Mouse (Mus musculus) heart, embryonic 15.5 days (tissue): Measurements from ENCODE around the gene Tprgl. TPM values are rescaled to one million over a fixed set of nuclear protein-coding genes. Genes with fewer than 3 reads are reported as not detected.

Experiments
- ATAC-seq: fragments of 200-750 bp; cut with Nextera tagmentation; replicated peaks from 2 replicates; pipeline ENCODE4 v1.8.0; 2017; ENCODE audit warnings: low read depth, moderate TSS enrichment; ENCODE audit not compliant: insufficient number of reproducible peaks, insufficient read depth, low FRiP score
- H3K27ac ChIP-seq: fragments of 300-500 bp; sonication (generic); 2 replicates; pipeline ENCODE4 v1.5.1; 2015; ENCODE audit warnings: mild to moderate bottlenecking, inconsistent platforms
- H3K27me3 ChIP-seq: fragments of 300-500 bp; sonication (generic); 2 replicates; pipeline ENCODE4 v1.6.1; 2015; ENCODE audit warnings: inconsistent platforms
- H3K36me3 ChIP-seq: fragments of 300-500 bp; sonication (generic); 2 replicates; pipeline ENCODE4 v1.6.1; 2015; ENCODE audit warnings: mild to moderate bottlenecking, inconsistent platforms
- H3K4me1 ChIP-seq: fragments of 300-500 bp; sonication (generic); replicated peaks from 2 replicates; pipeline ENCODE4 v1.6.1; 2015; ENCODE audit warnings: inconsistent platforms
- H3K4me2 ChIP-seq: fragments of 300-500 bp; sonication (generic); 2 replicates; pipeline ENCODE4 v1.6.1; 2015; ENCODE audit warnings: inconsistent platforms, mild to moderate bottlenecking, moderate library complexity
- H3K4me3 ChIP-seq: fragments of 300-500 bp; sonication (generic); 2 replicates; pipeline ENCODE4 v1.5.1; 2015; ENCODE audit warnings: mild to moderate bottlenecking, inconsistent platforms
- H3K9ac ChIP-seq: fragments of 300-500 bp; sonication (generic); 2 replicates; pipeline ENCODE4 v1.6.1; 2015; ENCODE audit warnings: mild to moderate bottlenecking, inconsistent platforms
- H3K9me3 ChIP-seq: fragments of 300-500 bp; sonication (generic); replicated peaks from 2 replicates; pipeline ENCODE4 v1.6.1; 2016; ENCODE audit warnings: inconsistent platforms
- WGBS: fragments of 180-500 bp; shearing (Covaris S2); methylation state at CpG from one replicate; pipeline ENCODE4 v1.1.7; 2015; ENCODE audit warnings: mixed read lengths; 5-methylcytosine and 5-hydroxymethylcytosine counted together
- polyA plus RNA-seq: library from polyadenylated mRNA; unstranded; fragments of >200 nt; fragmentation: Nextera tagmentation; extraction: Ambion mirVana; gene quantifications from 2 replicates; pipeline ENCODE4 v1.2.1, GENCODE M21; 2015

The Tprgl gene
- polyA plus RNA-seq, 1 experiment from 2014 or later: 116 TPM

GRCm38 (mm10) chr4:154139671-154140181 lies 20.7 kb downstream of the Tprgl start:
- H3K27me3 ChIP-seq: peaks cover 71% of the 10 kb centered on the region
- WGBS: 1% methylated on average over 38 of the region's 59 CpGs
- H3K27ac ChIP-seq: no peak overlapping the region
- ATAC-seq: no peak
- no peaks in the 10 kb centered on the region for H3K36me3 ChIP-seq
- peak overlapping the region; percentile 50 for H3K9ac ChIP-seq
- H3K9me3 ChIP-seq: no peaks in the 10 kb centered on the region
- peaks cover 33% of the 10 kb centered on the region for H3K4me1 ChIP-seq
- H3K4me3 ChIP-seq: peak overlapping the region; percentile 88
- peak overlapping the region; percentile 82 for H3K4me2 ChIP-seq

- Histone ChIP-seq H3K4me3 (no peak overlapping the region), H3K27me3 (peaks cover 82% of the 10 kb centered on the region), H3K4me2 (no peak overlapping the region), H3K9me3 (no peaks in the 10 kb centered on the region), H3K27ac (no peak overlapping the region), H3K36me3 (no peaks in the 10 kb centered on the region), H3K4me1 (peaks cover 26% of the 10 kb centered on the region), H3K9ac (no peak overlapping the region)
- no peak for ATAC-seq
- 51% methylated on average over 5 of the region's 5 CpGs for WGBS
These were observed 23.3 kb downstream of the Tprgl start for GRCm38 (mm10) chr4:154137139-154137538.

GRCm38 (mm10) chr4:154134803-154135202 lies 25.7 kb downstream of the Tprgl start:
- ATAC-seq: no peak
- Histone ChIP-seq H3K4me3 (no peak overlapping the region), H3K9ac (no peak overlapping the region), H3K27ac (no peak overlapping the region), H3K4me2 (no peak overlapping the region), H3K27me3 (peaks cover 74% of the 10 kb centered on the region), H3K36me3 (no peaks in the 10 kb centered on the region), H3K4me1 (peaks cover 5% of the 10 kb centered on the region), H3K9me3 (no peaks in the 10 kb centered on the region)
- WGBS: 59% methylated on average over 4 of the region's 4 CpGs

- no peak overlapping the region for H3K4me3 ChIP-seq
- peaks cover 52% of the 10 kb centered on the region for H3K27me3 ChIP-seq
- no peak overlapping the region for H3K4me2 ChIP-seq
- 75% methylated on average over 4 of the region's 4 CpGs for WGBS
- no peaks in the 10 kb centered on the region for H3K36me3 ChIP-seq
- no peak overlapping the region for H3K9ac ChIP-seq
- H3K4me1 ChIP-seq: no peaks in the 10 kb centered on the region
- no peak for ATAC-seq
- H3K9me3 ChIP-seq: no peaks in the 10 kb centered on the region
- no peak overlapping the region for H3K27ac ChIP-seq
These were observed 28.6 kb downstream of the Tprgl start for GRCm38 (mm10) chr4:154131894-154132293.

GRCm38 (mm10) chr4:154129950-154130349 lies 30.5 kb downstream of the Tprgl start:
- peaks cover 50% of the 10 kb centered on the region for H3K27me3 ChIP-seq
- no peaks in the 10 kb centered on the region for H3K4me1 ChIP-seq
- ATAC-seq: no peak

GRCm38 (mm10) chr4:154127273-154127672 lies 33.2 kb downstream of the Tprgl start:
- no peaks in the 10 kb centered on the region for H3K9me3 ChIP-seq
- H3K4me3 ChIP-seq: no peak overlapping the region
- no peak overlapping the region for H3K9ac ChIP-seq
- H3K27me3 ChIP-seq: peaks cover 60% of the 10 kb centered on the region
- H3K4me2 ChIP-seq: no peak overlapping the region
- H3K36me3 ChIP-seq: no peaks in the 10 kb centered on the region
- 68% methylated on average over 3 of the region's 3 CpGs for WGBS
- H3K27ac ChIP-seq: no peak overlapping the region
- no peaks in the 10 kb centered on the region for H3K4me1 ChIP-seq
- no peak for ATAC-seq

More at GRCm38 (mm10) chr4:154129950-154130349, 30.5 kb downstream of the Tprgl start:
- Histone ChIP-seq H3K9ac (no peak overlapping the region), H3K36me3 (no peaks in the 10 kb centered on the region), H3K27ac (no peak overlapping the region), H3K9me3 (no peaks in the 10 kb centered on the region), H3K4me2 (no peak overlapping the region), H3K4me3 (no peak overlapping the region)

- H3K4me2 ChIP-seq: no peak overlapping the region
- H3K36me3 ChIP-seq: no peaks in the 10 kb centered on the region
- no peak overlapping the region for H3K4me3 ChIP-seq
- H3K9ac ChIP-seq: no peak overlapping the region
- H3K27me3 ChIP-seq: peaks cover 51% of the 10 kb centered on the region
- H3K4me1 ChIP-seq: no peaks in the 10 kb centered on the region
- no peak for ATAC-seq
- 63% methylated on average over 5 of the region's 5 CpGs for WGBS
- H3K27ac ChIP-seq: no peak overlapping the region
- H3K9me3 ChIP-seq: no peaks in the 10 kb centered on the region
These were observed 35.3 kb downstream of the Tprgl start for GRCm38 (mm10) chr4:154125202-154125601.

GRCm38 (mm10) chr4:154123553-154123952 lies 36.9 kb downstream of the Tprgl start:
- H3K9ac ChIP-seq: no peak overlapping the region
- no peaks in the 10 kb centered on the region for H3K4me1 ChIP-seq
- H3K27ac ChIP-seq: no peak overlapping the region
- no peak for ATAC-seq
- H3K27me3 ChIP-seq: peaks cover 42% of the 10 kb centered on the region
- no peak overlapping the region for H3K4me3 ChIP-seq
- 67% methylated on average over 6 of the region's 6 CpGs for WGBS
- no peak overlapping the region for H3K4me2 ChIP-seq
- no peaks in the 10 kb centered on the region for H3K36me3 ChIP-seq
- no peaks in the 10 kb centered on the region for H3K9me3 ChIP-seq

GRCm38 (mm10) chr4:154122374-154122773 lies 38.1 kb downstream of the Tprgl start:
- ATAC-seq: no peak
- 68% methylated on average over 7 of the region's 7 CpGs for WGBS
- Histone ChIP-seq H3K9me3 (no peaks in the 10 kb centered on the region), H3K4me1 (no peaks in the 10 kb centered on the region), H3K27me3 (peaks cover 42% of the 10 kb centered on the region), H3K4me3 (no peak overlapping the region), H3K9ac (no peak overlapping the region), H3K27ac (no peak overlapping the region), H3K4me2 (no peak overlapping the region), H3K36me3 (no peaks in the 10 kb centered on the region)

GRCm38 (mm10) chr4:154121800-154122199 lies 38.7 kb downstream of the Tprgl start:
- ATAC-seq: no peak
- H3K27ac ChIP-seq: no peak overlapping the region
- no peaks in the 10 kb centered on the region for H3K4me1 ChIP-seq
- H3K9ac ChIP-seq: no peak overlapping the region
- H3K4me3 ChIP-seq: no peak overlapping the region
- H3K9me3 ChIP-seq: no peaks in the 10 kb centered on the region
- no peak overlapping the region for H3K4me2 ChIP-seq
- H3K27me3 ChIP-seq: peaks cover 40% of the 10 kb centered on the region
- H3K36me3 ChIP-seq: no peaks in the 10 kb centered on the region
- WGBS: 74% methylated on average over 11 of the region's 11 CpGs

- H3K36me3 ChIP-seq: no peaks in the 10 kb centered on the region
- H3K4me3 ChIP-seq: no peak overlapping the region
- H3K9ac ChIP-seq: no peak overlapping the region
- H3K9me3 ChIP-seq: no peaks in the 10 kb centered on the region
- H3K4me1 ChIP-seq: no peaks in the 10 kb centered on the region
- 75% methylated on average over 9 of the region's 9 CpGs for WGBS
- no peak for ATAC-seq
- H3K27ac ChIP-seq: no peak overlapping the region
- peaks cover 22% of the 10 kb centered on the region for H3K27me3 ChIP-seq
- H3K4me2 ChIP-seq: no peak overlapping the region
These were observed 41.3 kb downstream of the Tprgl start for GRCm38 (mm10) chr4:154119208-154119607.

- Histone ChIP-seq H3K4me3 (no peak overlapping the region), H3K27ac (no peak overlapping the region), H3K9ac (no peak overlapping the region), H3K27me3 (peaks cover 18% of the 10 kb centered on the region), H3K4me1 (no peaks in the 10 kb centered on the region), H3K4me2 (no peak overlapping the region), H3K9me3 (no peaks in the 10 kb centered on the region), H3K36me3 (no peaks in the 10 kb centered on the region)
- WGBS: 59% methylated on average over 9 of the region's 9 CpGs
- ATAC-seq: no peak
These were observed 41.7 kb downstream of the Tprgl start for GRCm38 (mm10) chr4:154118782-154119181.
